Mouse (Mus musculus) T-helper 2 cell (primary cell): ENCODE results near the gene Olfr872.
"Not testable (repeated sequence)": the region's sequence is repeated elsewhere in the genome, so short reads cannot be mapped to it uniquely, and the experiment has no call there.

Experiments
- in situ Hi-C: fragments of 300-600 bp; cut with MboI, MseI; formaldehyde crosslinking; loops from one replicate; pipeline ENCODE4 v1.15.1; 2025; ENCODE audit warnings: high pct_unique_total_duplicates

Olfr872 gene

GRCm38 (mm10) chr9:20236819-20237218 is at the start of gene Olfr872:
Gene Olfr872, plus strand, starts transcription at chr9:20237119.
- in situ Hi-C loops = no loop called here

GRCm38 (mm10) chr9:20202131-20202530 is 34.8 kb upstream of the Olfr872 start:
- in situ Hi-C loops = no loop called here

GRCm38 (mm10) chr9:20203413-20203984 is 33.4 kb upstream of the Olfr872 start:
- in situ Hi-C loops = not testable (repeated sequence)

- in situ Hi-C loops = no loop called here
Measured at GRCm38 (mm10) chr9:20210812-20211211, 26.1 kb upstream of the Olfr872 start.

- in situ Hi-C loops = no loop called here
Measured at GRCm38 (mm10) chr9:20211477-20211876, 25.4 kb upstream of the Olfr872 start.

- in situ Hi-C loops = no loop called here
Measured at GRCm38 (mm10) chr9:20211907-20212306, 25.0 kb upstream of the Olfr872 start, which contains the start of gene Olfr871. Gene Olfr871, plus strand, starts transcription at chr9:20212207.

GRCm38 (mm10) chr9:20237378-20237777 is 459 bp downstream of the Olfr872 start:
- in situ Hi-C loops = no loop called here

- in situ Hi-C loops = no loop called here
Measured at GRCm38 (mm10) chr9:20282051-20282450, 45.1 kb downstream of the Olfr872 start, which contains the start of gene Olfr39. Gene Olfr39, plus strand, starts transcription at chr9:20282351.

- in situ Hi-C loops = not testable (repeated sequence)
Measured at GRCm38 (mm10) chr9:20295562-20295961, 58.6 kb downstream of the Olfr872 start.

GRCm38 (mm10) chr9:20298232-20298631 is 61.3 kb downstream of the Olfr872 start, which contains the start of gene Olfr873:
Gene Olfr873, plus strand, starts transcription at chr9:20298532.
- in situ Hi-C loops = no loop called here
